Mouse (Mus musculus) olfactory bulb, adult 2 months (tissue): ENCODE measurements around the gene Cmas. TPM values are rescaled to one million over a fixed set of nuclear protein-coding genes. Genes with fewer than 3 reads are reported as not detected.

Source experiments
- H3K27ac ChIP-seq: fragments of 200-500 bp; 2 replicates; pipeline ENCODE4 v1.5.1; 2012; ENCODE audit warnings: low read depth, low read length; ENCODE audit not compliant: insufficient read depth
- H3K4me1 ChIP-seq: fragments of 200-500 bp; 2 replicates; pipeline ENCODE4 v1.6.1; 2012; ENCODE audit warnings: low read length; ENCODE audit not compliant: control insufficient read depth, insufficient read depth
- H3K4me3 ChIP-seq: fragments of 200-500 bp; 2 replicates; pipeline ENCODE4 v1.5.1; 2012; ENCODE audit warnings: mild to moderate bottlenecking, low read depth, low read length, moderate library complexity; ENCODE audit not compliant: insufficient read depth
- CTCF ChIP-seq: fragments of 200-500 bp; IDR thresholded peaks from 2 replicates; pipeline ENCODE4 v1.5.1; 2012; ENCODE audit warnings: low read depth, mild to moderate bottlenecking, low read length, moderate library complexity; ENCODE audit not compliant: insufficient read depth
- POLR2A ChIP-seq: fragments of 200-500 bp; IDR thresholded peaks from 2 replicates; pipeline ENCODE4 v1.6.1; 2012; ENCODE audit warnings: mild to moderate bottlenecking, low read depth, low read length, moderate library complexity; ENCODE audit not compliant: insufficient read depth
- WGBS: fragments of 180-500 bp; shearing (Covaris S2); methylation state at CpG from one replicate; pipeline ENCODE4 v1.1.7; 2018; 5-methylcytosine and 5-hydroxymethylcytosine counted together
- polyA plus RNA-seq: library from polyadenylated mRNA; stranded (reverse); fragments of >200 nt; gene quantifications from 2 replicates; pipeline ENCODE4 v1.2.4, GENCODE M21; 2012; ENCODE audit warnings: low replicate concordance; ENCODE audit not compliant: missing spikeins, insufficient read depth, insufficient read length

Cmas gene
- polyA plus RNA-seq, 1 experiment, result not detected

- Histone ChIP-seq H3K4me3 (no peak overlapping the region), H3K27ac (no peak overlapping the region), H3K4me1 (no peaks in the 10 kb centered on the region)
- TF ChIP-seq CTCF (no peak), POLR2A (no peak)
- 63% methylated on average over 6 of the region's 6 CpGs for WGBS
Observed at GRCm38 (mm10) chr6:142809373-142810098, 53.0 kb downstream of the Cmas start.

GRCm38 (mm10) chr6:142810239-142810638, 53.8 kb downstream of the Cmas start:
- WGBS, result 87% methylated on average over 6 of the region's 6 CpGs
- Histone ChIP-seq H3K4me1 (no peaks in the 10 kb centered on the region), H3K27ac (no peak overlapping the region), H3K4me3 (no peak overlapping the region)
- TF ChIP-seq CTCF (no peak), POLR2A (no peak)

DNA sequence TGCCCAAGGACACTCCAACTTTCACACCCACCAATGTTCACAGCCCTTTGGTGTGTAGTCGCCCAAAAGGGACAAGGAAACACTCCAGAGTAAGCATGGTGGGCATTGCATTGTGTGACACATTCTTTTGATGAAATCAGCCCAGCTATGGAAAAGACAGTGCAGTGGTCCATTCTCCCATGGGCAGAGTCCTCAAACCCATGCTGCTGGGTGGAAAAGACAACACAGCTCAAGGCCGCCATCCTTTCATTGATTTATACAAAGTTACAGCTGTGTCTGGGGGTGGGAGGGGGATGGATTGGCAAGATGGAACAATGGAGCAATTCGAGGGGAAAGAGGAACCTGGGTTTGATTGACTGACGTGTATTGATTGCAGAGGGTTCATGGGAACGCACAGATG, 56.5 kb downstream of the Cmas start:
- Histone ChIP-seq H3K4me1 (no peaks in the 10 kb centered on the region), H3K27ac (no peak overlapping the region), H3K4me3 (no peak overlapping the region)
- 83% methylated on average over 5 of the region's 5 CpGs for WGBS
- no peak for TF ChIP-seq CTCF
- TF ChIP-seq POLR2A, result no peak

DNA sequence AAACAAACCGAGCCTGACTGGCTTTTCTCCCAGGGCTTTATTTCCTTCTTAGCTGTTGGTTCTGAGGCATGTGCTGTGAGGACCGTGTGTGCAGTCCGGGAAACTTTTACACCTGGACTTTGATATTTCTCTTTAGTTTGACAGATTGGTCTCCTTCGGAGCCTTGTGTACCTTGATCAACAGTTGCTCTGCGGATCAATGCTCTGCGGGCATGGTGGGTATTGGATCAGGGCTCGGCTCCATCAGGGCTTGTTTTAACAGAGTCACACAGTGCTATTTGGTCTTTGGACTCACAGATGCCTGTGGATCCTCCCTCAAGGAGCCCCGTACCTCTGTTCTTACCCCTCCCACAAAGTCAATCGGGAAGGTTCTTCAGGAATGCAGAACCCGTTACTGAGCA, 57.5 kb downstream of the Cmas start:
- no peak overlapping the region for H3K27ac ChIP-seq
- WGBS, result 51% methylated on average over 10 of the region's 10 CpGs
- no peak overlapping the region for H3K4me3 ChIP-seq
- no peak for TF ChIP-seq CTCF
- TF ChIP-seq POLR2A, result no peak
- H3K4me1 ChIP-seq, result no peaks in the 10 kb centered on the region

DNA sequence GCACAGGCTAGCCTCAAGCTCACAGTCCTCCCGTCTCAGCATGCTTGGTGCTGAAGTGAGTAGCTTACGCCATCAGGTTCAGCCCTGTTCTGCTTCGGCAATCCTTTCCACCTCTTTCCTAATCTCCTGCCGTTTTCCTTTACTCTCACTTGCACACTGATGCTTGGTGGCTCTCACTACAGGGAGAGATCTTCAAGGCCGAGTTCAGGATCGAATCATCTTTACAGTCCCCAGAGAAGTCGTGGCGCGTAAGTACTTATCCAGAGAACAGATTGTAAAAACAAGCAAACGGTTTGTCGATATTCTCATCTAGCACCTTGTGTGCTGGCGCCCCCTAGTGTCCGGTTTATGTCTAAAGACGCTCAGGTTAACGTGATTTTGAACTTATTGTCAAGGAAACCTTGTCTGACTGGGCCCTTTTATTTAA, 58.0 kb downstream of the Cmas start:
- H3K27ac ChIP-seq, result no peak overlapping the region
- peak overlapping the region; percentile 49 for H3K4me3 ChIP-seq
- H3K4me1 ChIP-seq, result no peaks in the 10 kb centered on the region
- 2% methylated on average over 15 of the region's 15 CpGs for WGBS
- no peak for TF ChIP-seq POLR2A
- TF ChIP-seq CTCF, result peak; percentile 26; the same call in 1 of the 2 replicates

GRCm38 (mm10) chr6:142815513-142815912, 59.0 kb downstream of the Cmas start:
- Histone ChIP-seq H3K27ac (no peak overlapping the region), H3K4me1 (no peaks in the 10 kb centered on the region), H3K4me3 (no peak overlapping the region)
- TF ChIP-seq POLR2A (no peak), CTCF (no peak)
- 82% methylated on average over 3 of the region's 3 CpGs for WGBS

- H3K27ac ChIP-seq, result no peak overlapping the region
- no peak for TF ChIP-seq POLR2A
- TF ChIP-seq CTCF, result no peak
- H3K4me1 ChIP-seq, result no peaks in the 10 kb centered on the region
- 97% methylated on average over 10 of the region's 10 CpGs for WGBS
- no peak overlapping the region for H3K4me3 ChIP-seq
Observed at GRCm38 (mm10) chr6:142818306-142818705, 61.8 kb downstream of the Cmas start.

DNA sequence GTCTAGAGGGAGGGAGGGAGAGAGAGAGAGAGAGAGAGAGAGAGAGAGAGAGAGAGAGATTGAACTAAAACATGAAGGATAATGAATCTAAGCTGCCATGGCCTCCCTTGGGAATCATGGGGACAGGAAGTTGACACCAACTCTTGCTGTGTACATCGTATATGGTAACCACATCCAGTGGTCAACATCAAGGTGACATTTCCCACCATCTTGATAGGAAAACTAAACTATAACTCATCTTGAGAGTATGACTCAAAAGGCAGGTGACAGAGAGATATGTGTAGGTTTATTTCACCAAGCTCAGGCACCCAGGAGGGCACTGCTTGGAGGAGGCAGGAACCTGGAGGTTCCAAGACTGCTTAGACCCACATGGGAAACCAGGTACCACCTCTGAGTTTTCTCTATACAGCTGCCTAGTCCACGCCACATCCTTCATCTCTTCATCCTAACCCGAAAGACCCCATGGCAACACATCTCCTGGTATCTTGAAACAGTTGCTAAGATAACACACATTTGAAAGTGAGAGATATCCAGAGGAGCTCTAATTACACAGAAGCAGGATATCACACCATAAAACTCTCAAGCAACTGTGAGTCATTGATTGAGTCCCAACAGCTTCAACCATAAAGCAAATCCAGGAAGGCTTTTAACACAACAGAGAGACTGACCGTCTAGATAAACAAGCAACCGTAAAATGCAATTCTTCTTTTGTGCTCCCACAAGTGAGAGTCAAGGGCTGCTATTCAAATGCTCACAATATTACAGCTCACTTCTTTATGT, 66.7 kb downstream of the Cmas start:
- Histone ChIP-seq H3K4me3 (no peak overlapping the region), H3K4me1 (no peaks in the 10 kb centered on the region), H3K27ac (no peak overlapping the region)
- 90% methylated on average over 5 of the region's 5 CpGs for WGBS
- no peak for TF ChIP-seq CTCF
- TF ChIP-seq POLR2A, result no peak

Other genes starting within 250 kb of the Cmas start
- gene Ldhb, start 248.7 kb upstream of the Cmas start, polyA plus RNA-seq, result 432 and 608 TPM in 2 replicates
- not detected in 2 replicates for gene Kcnj8, start 185.1 kb upstream of the Cmas start, polyA plus RNA-seq
- not detected in 2 replicates for gene Abcc9, start 54.4 kb upstream of the Cmas start, polyA plus RNA-seq
- gene Sult6b2, start 47.8 kb downstream of the Cmas start, polyA plus RNA-seq, result not detected in 2 replicates
- 84.6 TPM in 1 of 2 replicates, not detected in the other for gene St8sia1, start 207.8 kb downstream of the Cmas start, polyA plus RNA-seq